Mouse (Mus musculus) mouse embryonic stem cell (cell line): ENCODE measurements around the gene Pik3r2.

Experiments used
- in situ Hi-C, 2 experiments: fragments of 300-500 bp; cut with MboI; formaldehyde crosslinking; loops; 1 replicate in 1 of 2; 3 replicates in 1 of 2; pipeline ENCODE4 v1.14.3; 2019 to 2020; ENCODE audit warnings: low sequenced_read_pairs in 2 of 2, low pct_unique_long_range_greater_than_20kb in 1 of 2, mixed read lengths in 1 of 2; ENCODE audit not compliant: unreplicated experiment in 1 of 2

The Pik3r2 gene

DNA sequence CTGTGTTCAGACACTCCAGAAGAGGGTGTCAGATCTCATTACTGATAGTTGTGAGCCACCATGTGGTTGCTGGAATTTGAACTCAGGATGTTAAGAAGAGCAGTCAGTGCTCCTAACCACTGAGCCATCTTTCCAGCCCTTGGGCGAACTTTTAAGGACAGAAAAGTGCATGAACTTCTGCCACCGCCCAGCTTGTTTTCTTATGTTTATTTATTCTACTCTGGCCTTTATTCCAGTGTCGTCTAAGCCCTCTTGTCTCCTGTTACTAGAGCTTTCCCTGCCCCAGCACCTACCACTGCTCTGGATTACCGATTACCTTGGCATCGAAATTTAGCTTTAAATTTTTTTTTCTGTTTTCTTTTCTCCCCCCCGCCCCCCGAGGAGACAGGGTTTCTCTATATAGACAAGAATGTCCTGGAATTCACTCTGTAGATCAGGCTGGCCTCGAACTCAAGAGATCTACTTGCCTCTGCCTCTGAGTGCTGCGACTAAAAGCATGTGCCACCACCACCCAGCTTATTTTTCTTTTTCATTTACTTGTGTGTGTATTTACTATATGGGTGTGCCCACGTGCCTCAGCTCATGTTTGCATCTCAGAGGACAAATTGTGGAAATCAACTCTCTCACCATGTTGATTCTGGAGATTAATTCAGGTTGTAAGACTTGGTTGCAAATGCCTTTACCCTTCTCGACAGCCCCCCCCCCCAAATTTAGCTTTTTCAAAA lies 26.4 kb upstream of the Pik3r2 start:
- in situ Hi-C loops: no loop called here

DNA sequence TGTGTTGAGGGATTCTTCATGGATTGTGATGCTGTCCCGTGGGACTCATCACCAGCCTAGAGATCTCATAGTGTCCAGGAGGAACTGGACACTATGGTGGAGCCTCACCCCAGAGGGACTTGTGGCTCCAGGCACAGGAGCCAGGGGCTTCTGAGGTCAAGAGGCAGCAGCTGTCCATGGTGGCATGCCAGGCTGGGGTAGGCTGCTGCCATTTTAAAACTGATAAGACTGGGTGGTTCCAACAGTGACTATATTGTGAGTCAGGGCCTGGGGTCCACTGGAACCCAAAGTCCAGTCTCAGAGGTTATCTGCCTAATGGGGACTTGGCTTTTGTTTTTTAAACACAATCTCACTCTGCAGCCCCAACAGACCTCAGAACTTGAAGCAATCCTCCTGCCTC lies 25.3 kb upstream of the Pik3r2 start:
- in situ Hi-C loops: no loop called here

DNA sequence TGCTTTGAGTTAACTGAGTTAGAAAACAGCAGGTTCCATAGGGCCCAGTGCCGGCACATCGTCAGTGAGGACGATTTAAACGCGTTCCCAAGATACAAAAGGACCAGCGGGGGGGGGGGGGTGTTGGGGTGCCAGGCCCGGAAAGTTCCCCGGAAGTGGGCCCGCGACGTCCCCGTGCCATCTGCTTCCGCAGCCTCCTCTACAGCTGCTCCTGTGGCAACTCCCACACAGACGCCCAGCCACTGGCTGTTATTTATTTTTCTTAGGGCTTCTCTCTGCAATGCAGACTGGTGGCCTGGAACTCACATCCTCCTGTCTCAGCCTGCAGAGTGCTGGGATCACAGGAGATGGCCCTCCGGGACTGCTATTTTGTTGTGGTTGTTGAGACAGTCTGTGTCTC lies 24.6 kb upstream of the Pik3r2 start:
- in situ Hi-C loops: no loop called here

GRCm38 (mm10) chr8:70800648-70801047 lies 24.1 kb upstream of the Pik3r2 start:
- in situ Hi-C loops: no loop called here

- in situ Hi-C loops: no loop called here
These were observed 21.8 kb upstream of the Pik3r2 start for GRCm38 (mm10) chr8:70798281-70798680.

GRCm38 (mm10) chr8:70797081-70798070 lies 20.9 kb upstream of the Pik3r2 start:
- in situ Hi-C loops: no loop called here

DNA sequence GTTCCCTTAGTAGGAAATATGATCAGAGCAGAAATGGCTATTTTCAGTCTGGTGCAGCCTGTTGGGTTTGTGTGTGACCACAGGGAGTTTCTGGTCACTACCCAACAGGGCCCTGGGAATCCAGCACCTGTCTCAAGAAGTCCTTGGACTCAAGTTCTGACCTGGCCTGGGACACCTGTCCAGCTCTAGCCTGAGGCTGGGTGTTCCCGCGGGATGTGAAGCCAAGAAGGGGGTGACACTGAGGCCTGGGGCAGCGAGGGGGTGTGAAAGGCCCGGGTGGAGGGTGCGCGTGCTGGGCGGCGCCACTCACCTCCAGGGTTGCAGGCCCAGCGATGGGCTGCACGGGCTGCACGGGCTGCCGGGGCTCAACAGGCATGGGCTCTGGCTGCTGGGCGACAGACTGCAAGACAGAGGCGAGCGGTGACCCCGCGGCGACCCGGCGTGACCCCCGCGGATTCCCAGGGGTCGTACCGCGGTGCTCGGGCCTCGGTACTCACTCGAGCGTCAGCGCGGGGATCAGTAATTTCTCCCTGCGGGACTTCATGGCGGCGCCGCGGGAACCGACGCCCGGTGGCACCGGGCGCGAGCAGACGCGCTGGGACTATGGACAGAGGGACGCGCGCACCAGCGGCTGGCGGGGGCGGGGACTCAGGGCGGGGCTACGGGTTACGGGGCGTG lies 20.0 kb upstream of the Pik3r2 start:
- in situ Hi-C loops: no loop called here

GRCm38 (mm10) chr8:70795370-70795769 lies 18.9 kb upstream of the Pik3r2 start:
- in situ Hi-C loops: no loop called here

GRCm38 (mm10) chr8:70794215-70794614 lies 17.7 kb upstream of the Pik3r2 start:
- in situ Hi-C loops: no loop called here

GRCm38 (mm10) chr8:70792700-70793099 lies 16.2 kb upstream of the Pik3r2 start:
- in situ Hi-C loops: no loop called here

- in situ Hi-C loops: no loop called here
These were observed 15.6 kb upstream of the Pik3r2 start for GRCm38 (mm10) chr8:70791975-70792691.

GRCm38 (mm10) chr8:70791294-70791701 lies 14.8 kb upstream of the Pik3r2 start:
- in situ Hi-C loops: no loop called here

- in situ Hi-C loops: no loop called here
These were observed 14.3 kb upstream of the Pik3r2 start for GRCm38 (mm10) chr8:70790846-70791245.

GRCm38 (mm10) chr8:70789046-70789445 lies 12.5 kb upstream of the Pik3r2 start:
- in situ Hi-C loops: no loop called here

DNA sequence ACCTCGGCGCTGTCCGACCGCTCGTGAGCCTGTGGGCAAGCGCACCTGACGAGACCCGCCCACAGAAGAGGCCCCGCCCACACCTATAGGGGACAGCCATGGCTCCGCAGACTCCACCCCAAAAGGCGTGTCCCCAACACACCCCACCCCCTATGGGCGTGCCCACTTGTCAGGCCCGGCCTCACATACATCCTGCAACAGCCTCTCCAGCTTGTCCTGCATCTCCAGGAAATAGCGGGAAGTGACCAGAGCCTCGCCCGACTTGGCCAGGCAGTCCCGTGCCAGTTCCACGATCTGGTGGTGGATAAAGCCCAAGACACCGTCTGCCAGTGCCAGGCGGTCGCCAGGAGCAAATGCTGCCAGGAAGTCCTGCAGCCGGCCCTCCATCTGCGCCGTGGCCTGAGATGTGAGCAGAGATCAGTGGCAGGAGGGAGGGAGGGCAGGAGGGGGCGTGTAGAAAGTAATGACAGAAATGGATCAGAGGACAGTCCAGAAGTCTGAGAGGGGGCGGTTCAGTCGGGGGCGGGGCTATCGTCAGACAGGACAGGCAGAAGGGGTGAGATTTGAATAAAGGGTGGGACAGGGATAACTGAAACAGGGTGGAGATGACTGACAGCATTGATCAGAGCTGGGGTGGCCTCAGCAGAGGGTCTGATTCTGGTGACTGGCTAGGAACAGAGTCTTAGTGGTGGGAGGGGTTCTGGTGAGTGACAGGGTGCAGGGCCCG lies 11.6 kb upstream of the Pik3r2 start:
- in situ Hi-C loops: no loop called here

GRCm38 (mm10) chr8:70787051-70787445 lies 10.5 kb upstream of the Pik3r2 start:
- in situ Hi-C loops: no loop called here

GRCm38 (mm10) chr8:70786291-70787050 lies 10.0 kb upstream of the Pik3r2 start:
- in situ Hi-C loops: no loop called here
